Mouse (Mus musculus) E14TG2a.4 (cell line): ENCODE measurements around the gene Abi3bp.

Source experiments
- H3K27me3 ChIP-seq: 2 replicates; pipeline ENCODE4 v1.6.1; 2014; ENCODE audit warnings: low read length, control low read depth; ENCODE audit not compliant: insufficient read depth
- H3K36me3 ChIP-seq: 2 replicates; pipeline ENCODE4 v1.6.1; 2014; ENCODE audit warnings: low read length, control low read depth; ENCODE audit not compliant: insufficient read depth
- H3K4me1 ChIP-seq: replicated peaks from 2 replicates; pipeline ENCODE4 v1.6.1; 2014; ENCODE audit warnings: low read depth, low read length, control low read depth
- H3K4me3 ChIP-seq: replicated peaks from 2 replicates; pipeline ENCODE4 v1.5.1; 2014; ENCODE audit warnings: mild to moderate bottlenecking, low read length
- H3K9me3 ChIP-seq: 2 replicates; pipeline ENCODE4 v1.6.1; 2014; ENCODE audit warnings: low read length, control low read depth
- CTCF ChIP-seq: conservative IDR thresholded peaks from 2 replicates; pipeline ENCODE4 v1.5.1; 2014; ENCODE audit warnings: low read length
- NANOG ChIP-seq: IDR thresholded peaks from 2 replicates; pipeline ENCODE4 v1.6.1; 2014; ENCODE audit warnings: borderline replicate concordance, low read length, mixed read lengths
- POU5F1 ChIP-seq: IDR thresholded peaks from 2 replicates; pipeline ENCODE4 v1.6.1; 2014; ENCODE audit warnings: low read length, borderline replicate concordance

Gene Abi3bp

DNA sequence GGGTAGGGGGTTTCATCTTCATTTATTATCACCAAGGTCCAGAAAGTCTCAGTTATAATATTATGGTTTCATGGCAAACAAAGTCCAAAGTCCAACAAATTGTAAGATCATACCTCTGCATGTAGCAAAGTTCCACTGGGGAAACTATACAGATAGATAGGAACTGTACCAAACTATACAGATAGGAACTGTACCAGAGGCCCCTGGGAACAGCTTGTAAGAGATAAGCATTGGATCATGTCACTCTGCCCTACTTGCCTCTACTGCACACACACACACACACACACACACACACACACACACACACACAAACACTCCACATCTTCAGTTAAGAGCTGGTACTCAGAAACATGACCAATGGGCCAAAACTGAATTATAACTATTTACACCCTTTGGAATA is 241.4 kb downstream of the Abi3bp start:
- no peak for TF ChIP-seq POU5F1
- no peak for TF ChIP-seq NANOG
- H3K27me3 ChIP-seq: no peaks in the 10 kb centered on the region
- H3K4me3 ChIP-seq: no peak overlapping the region
- H3K36me3 ChIP-seq: no peaks in the 10 kb centered on the region
- H3K4me1 ChIP-seq: peaks cover 20% of the 10 kb centered on the region
- no peaks in the 10 kb centered on the region for H3K9me3 ChIP-seq

DNA sequence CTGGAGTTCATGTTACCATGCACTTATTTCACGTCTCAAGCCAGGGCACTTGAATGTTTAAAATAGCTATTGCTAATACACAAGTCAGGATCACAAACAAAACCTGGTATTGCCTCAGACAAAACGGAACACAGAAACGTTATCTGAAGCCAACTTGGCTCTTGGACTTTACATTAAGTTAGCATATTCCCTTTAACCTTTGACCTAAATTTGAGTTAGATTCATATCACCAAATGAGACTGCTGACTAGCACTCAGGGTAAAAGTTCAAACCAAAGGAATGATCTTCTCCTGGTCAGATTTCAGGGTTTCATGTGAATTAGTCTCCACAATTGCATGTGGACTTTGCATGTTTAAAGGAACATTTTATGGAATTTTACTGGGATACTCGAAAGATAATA is 244.7 kb downstream of the Abi3bp start:
- Histone ChIP-seq H3K27me3 (no peaks in the 10 kb centered on the region), H3K4me3 (no peak overlapping the region), H3K36me3 (no peaks in the 10 kb centered on the region), H3K4me1 (peaks cover 9% of the 10 kb centered on the region), H3K9me3 (no peaks in the 10 kb centered on the region)
- TF ChIP-seq NANOG (no peak), POU5F1 (no peak), CTCF (no peak)

DNA sequence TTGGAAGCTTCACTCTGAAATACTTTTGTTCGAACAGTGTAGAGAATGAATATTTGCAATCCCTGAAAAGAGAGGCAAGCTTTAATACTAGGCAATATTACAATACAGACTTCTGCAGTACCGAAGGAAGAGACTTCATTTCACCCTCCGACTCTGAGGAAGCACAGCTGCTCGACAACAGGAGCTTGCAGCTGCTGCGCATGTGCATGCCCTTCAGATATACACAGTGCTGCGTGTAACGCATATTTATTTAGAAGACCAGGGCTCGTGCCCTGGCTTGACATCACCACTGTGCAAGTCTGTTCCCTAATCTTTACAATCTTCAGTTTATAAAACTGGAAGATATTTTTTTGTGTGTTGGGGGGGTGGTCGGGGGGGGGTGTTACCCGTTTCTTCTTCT is 247.2 kb downstream of the Abi3bp start:
- no peaks in the 10 kb centered on the region for H3K9me3 ChIP-seq
- TF ChIP-seq POU5F1: no peak
- no peak for TF ChIP-seq CTCF
- no peak for TF ChIP-seq NANOG
- no peaks in the 10 kb centered on the region for H3K36me3 ChIP-seq
- H3K4me1 ChIP-seq: no peaks in the 10 kb centered on the region
- H3K27me3 ChIP-seq: no peaks in the 10 kb centered on the region
- H3K4me3 ChIP-seq: no peak overlapping the region

DNA sequence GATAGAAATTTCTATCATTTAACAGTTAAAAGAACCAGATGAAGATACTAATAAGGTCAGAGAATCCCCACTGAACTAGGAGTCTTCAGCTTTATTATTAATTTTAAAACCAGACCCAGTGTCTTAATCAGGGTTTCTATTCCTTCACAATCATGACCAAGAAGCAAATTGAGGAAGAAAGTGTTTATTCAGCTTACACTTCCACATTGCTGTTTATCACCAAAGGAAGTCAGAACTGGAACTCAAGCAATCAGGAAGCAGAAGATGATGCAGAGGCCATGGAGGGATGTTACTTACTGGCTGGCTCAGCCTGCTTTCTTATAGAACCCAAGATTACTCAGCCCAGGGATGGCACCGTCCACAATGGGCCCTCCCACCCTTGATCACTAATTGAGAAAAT is 251.4 kb downstream of the Abi3bp start:
- no peak for TF ChIP-seq NANOG

More for the DNA sequence above, 251.4 kb downstream of the Abi3bp start:
- no peak overlapping the region for H3K4me3 ChIP-seq
- H3K27me3 ChIP-seq: no peaks in the 10 kb centered on the region
- no peaks in the 10 kb centered on the region for H3K4me1 ChIP-seq
- H3K9me3 ChIP-seq: no peaks in the 10 kb centered on the region
- no peaks in the 10 kb centered on the region for H3K36me3 ChIP-seq
